Mouse (Mus musculus): Measurements from ENCODE around the gene Opcml.

The Opcml gene

GRCm38 (mm10) chr9:28153748-28154147 lies 363.2 kb downstream of the Opcml start:
- intact Hi-C loops (cut with DNase I) = no loop called here

- intact Hi-C loops (cut with DNase I) = no loop called here
Measured at GRCm38 (mm10) chr9:28157092-28157491, 366.5 kb downstream of the Opcml start.

GRCm38 (mm10) chr9:28160953-28161352 lies 370.4 kb downstream of the Opcml start:
- intact Hi-C loops (cut with DNase I) = no loop called here

GRCm38 (mm10) chr9:28163946-28164345 lies 373.4 kb downstream of the Opcml start:
- intact Hi-C loops (cut with DNase I) = no loop called here

GRCm38 (mm10) chr9:28171890-28172289 lies 381.3 kb downstream of the Opcml start:
- intact Hi-C loops (cut with DNase I) = loop anchor here (2.0 kb wide), 1 partner anchor 761 kb away; no protein-coding TSS in a partner anchor

- intact Hi-C loops (cut with DNase I) = no loop called here
Measured at GRCm38 (mm10) chr9:28177052-28177451, 386.5 kb downstream of the Opcml start.

GRCm38 (mm10) chr9:28178123-28178887 lies 387.7 kb downstream of the Opcml start:
- intact Hi-C loops (cut with DNase I) = no loop called here

- intact Hi-C loops (cut with DNase I) = no loop called here
Measured at GRCm38 (mm10) chr9:28181916-28182315, 391.3 kb downstream of the Opcml start.

- intact Hi-C loops (cut with DNase I) = no loop called here
Measured at GRCm38 (mm10) chr9:28190226-28190625, 399.7 kb downstream of the Opcml start.

GRCm38 (mm10) chr9:28190751-28191150 lies 400.2 kb downstream of the Opcml start:
- intact Hi-C loops (cut with DNase I) = no loop called here

- intact Hi-C loops (cut with DNase I) = loop anchor here (5.0 kb wide), 1 partner anchor 784 kb away; no protein-coding TSS in a partner anchor
Measured at GRCm38 (mm10) chr9:28196550-28196949, 406.0 kb downstream of the Opcml start.

- intact Hi-C loops (cut with DNase I) = loop anchor here (5.0 kb wide), 1 partner anchor 785 kb away; no protein-coding TSS in a partner anchor
Measured at GRCm38 (mm10) chr9:28197061-28197460, 406.5 kb downstream of the Opcml start.

GRCm38 (mm10) chr9:28197631-28198030 lies 407.1 kb downstream of the Opcml start:
- intact Hi-C loops (cut with DNase I) = loop anchor here (5.0 kb wide), 1 partner anchor 785 kb away; no protein-coding TSS in a partner anchor

- intact Hi-C loops (cut with DNase I) = loop anchor here (5.0 kb wide), 1 partner anchor 786 kb away; no protein-coding TSS in a partner anchor
Measured at GRCm38 (mm10) chr9:28198106-28198694, 407.6 kb downstream of the Opcml start.

GRCm38 (mm10) chr9:28207441-28207840 lies 416.9 kb downstream of the Opcml start:
- intact Hi-C loops (cut with DNase I) = no loop called here

GRCm38 (mm10) chr9:28208696-28209095 lies 418.1 kb downstream of the Opcml start:
- intact Hi-C loops (cut with DNase I) = no loop called here

GRCm38 (mm10) chr9:28211877-28212276 lies 421.3 kb downstream of the Opcml start:
- intact Hi-C loops (cut with DNase I) = no loop called here

- intact Hi-C loops (cut with DNase I) = no loop called here
Measured at GRCm38 (mm10) chr9:28213893-28214292, 423.3 kb downstream of the Opcml start.

- intact Hi-C loops (cut with DNase I) = no loop called here
Measured at GRCm38 (mm10) chr9:28218026-28218646, 427.6 kb downstream of the Opcml start.

- intact Hi-C loops (cut with DNase I) = no loop called here
Measured at GRCm38 (mm10) chr9:28222726-28223125, 432.2 kb downstream of the Opcml start.

- intact Hi-C loops (cut with DNase I) = no loop called here
Measured at GRCm38 (mm10) chr9:28225824-28226569, 435.4 kb downstream of the Opcml start.
